Mouse (Mus musculus) WW6 (cell line): Measurements from ENCODE around the gene Abca13.
A peak's percentile ranks its signal among the peaks of the same experiment; 100 is the strongest.
"Not testable (repeated sequence)": the region's sequence is repeated elsewhere in the genome, so short reads cannot be mapped to it uniquely, and the experiment has no call there.

Experiments used
- DNase-seq: peaks from one replicate; pipeline ENCODE4 v3.0.0-alpha.2; 2013; ENCODE audit warnings: low read depth, low spot score

Gene Abca13

DNA sequence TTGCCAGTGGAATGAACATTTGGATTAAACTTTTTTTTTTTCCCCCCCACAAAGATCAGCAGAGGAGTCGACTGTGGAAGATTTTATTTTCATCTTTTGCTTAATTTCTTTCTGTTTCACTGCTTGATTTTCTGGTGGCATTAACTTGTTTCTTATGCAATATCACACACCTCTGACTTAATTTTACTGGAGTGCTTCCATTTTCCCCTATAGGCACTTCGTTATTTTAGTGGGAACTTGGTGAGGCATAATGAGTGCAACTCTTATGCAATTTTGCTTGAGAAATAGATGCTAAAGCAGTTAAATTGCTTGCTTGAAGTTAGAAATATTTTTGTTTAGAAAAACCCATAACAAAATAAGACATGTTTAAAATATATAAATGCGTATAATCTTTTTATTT, 94.0 kb downstream of the Abca13 start:
- no peak for DNase-seq

DNA sequence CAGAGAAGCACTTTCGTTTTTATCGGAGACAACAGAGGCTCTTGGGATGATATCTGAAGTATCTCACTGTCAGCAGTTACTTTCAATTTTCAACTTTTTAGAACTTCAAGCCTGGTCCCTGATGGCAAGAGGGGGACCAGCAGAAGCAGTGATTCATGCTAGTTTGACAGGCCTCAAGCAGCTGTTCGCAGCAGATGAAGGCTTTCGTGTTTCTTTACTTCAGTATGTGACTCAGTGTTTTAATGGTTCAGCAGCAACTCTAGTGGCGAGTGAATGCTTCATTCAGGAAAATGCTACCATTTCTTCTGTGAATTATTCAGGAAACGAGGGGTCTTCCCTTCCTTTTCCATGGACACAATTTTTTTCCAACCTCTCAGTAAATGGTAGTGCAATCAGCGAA, 99.4 kb downstream of the Abca13 start:
- DNase-seq, result no peak

DNA sequence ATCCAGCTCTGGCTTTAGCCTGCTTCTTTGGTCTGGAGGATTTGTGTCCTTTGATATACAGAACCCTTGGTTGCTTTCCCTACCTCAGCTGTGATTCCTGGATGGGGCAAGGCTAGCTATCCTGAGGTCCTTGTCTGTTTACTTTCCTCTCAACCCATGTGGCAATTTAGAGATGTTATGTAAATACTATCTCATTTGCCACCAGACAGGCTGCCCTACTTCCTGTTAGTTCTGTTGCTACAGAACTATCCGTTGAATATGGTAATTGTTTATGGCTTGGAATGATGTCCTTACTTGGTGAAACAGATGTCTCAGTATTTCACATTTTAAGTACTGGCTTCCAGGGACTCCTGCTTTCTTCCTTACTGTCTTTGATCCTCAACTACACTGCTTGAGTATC, 107.9 kb downstream of the Abca13 start:
- DNase-seq, result no peak

DNA sequence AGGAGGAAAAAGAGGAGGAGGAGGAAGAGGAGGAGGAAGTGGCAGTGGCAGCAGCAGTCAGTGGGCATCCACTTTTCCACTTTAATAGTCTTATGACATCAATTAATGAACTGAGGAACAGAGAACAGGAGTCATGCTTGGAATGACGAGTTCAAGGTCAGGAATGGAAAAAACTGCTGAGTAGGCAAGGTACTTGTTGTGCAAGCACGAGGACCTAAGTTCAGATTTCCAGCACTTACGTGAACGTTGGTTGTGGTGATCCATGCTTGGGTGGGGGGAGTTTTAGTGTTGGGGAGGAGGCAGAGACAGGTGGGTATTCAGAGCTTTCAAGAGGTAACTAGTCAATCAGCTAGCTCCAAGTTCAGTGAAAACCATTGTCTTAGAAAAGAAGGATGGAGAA, 113.7 kb downstream of the Abca13 start:
- no peak for DNase-seq

DNA sequence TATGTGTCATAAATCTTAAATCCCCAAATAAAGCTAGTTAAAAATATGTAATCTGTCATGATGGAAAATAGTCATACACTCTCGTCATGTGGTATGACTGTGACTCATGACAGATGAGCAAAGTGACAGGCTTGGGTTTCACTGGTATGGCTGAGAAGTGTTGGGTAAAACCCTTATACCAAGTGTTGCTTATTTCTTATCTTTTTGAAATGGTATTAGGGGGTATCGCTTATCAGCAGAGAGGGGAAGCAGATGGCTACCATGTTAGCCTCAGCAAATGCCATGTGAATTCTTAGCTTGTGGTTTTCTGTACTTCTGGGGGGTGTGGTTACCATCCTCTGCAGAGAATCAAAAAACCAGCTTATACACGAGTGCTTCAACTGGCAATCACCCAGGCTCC, 124.8 kb downstream of the Abca13 start:
- DNase-seq, result no peak

DNA sequence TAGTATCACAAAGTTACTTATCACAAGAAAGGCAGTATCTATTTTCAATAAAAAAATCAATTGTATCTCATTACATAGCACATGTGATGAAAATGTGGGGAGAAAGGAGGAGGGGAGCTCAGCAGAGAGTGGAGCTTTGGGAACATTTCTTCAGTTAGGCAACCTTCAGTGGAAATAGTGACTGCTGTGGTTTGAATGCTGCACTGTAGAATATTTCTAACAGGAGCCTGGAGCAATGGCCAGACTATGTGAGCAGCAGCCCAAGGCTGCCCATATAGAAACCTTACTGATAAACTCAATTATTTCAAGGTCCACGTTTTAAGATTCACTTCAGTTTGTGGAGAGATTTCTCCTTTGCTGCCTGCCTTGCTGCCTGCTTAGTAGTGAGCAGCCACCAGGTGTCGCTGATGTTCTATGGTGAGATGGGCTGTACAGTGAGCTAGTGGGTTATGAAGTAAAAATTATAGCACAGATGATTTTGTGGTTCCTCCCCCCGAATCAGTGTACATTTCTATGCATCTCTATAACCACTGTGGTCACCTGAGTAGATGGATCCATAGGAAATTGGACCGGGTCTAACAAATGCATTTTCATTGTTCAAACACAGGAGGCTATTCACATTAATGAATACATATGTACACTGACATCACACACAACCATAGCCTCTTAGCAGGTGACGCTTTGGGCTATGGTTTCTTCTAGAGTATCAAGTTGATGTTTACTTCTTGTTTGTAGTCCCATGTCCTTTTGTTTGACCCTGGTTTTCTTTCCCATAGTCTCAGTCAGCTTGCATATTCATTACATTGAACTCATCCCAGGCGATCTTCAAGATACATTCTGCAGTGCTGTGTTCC, 125.6 kb downstream of the Abca13 start:
- DNase-seq, result peak; percentile 7

DNA sequence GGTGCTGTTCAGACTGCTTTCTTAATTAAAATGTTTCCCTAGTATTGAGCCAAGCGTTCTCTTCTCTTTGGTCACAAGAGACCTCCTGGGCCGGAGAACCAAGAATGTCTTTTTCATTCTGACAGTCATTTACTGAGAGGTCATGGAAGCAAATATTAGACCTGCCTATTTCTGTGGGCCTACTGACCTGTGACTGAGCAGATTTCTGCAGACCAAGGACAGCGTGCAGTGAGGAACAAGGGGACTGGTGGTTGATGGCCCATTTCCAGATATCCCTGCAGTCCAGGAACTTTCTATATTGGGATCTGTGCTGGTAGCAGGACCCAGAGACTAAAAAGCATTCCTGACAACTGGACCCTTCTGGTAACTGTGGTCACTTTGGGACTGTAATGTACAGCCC, 146.4 kb downstream of the Abca13 start:
- DNase-seq, result no peak

DNA sequence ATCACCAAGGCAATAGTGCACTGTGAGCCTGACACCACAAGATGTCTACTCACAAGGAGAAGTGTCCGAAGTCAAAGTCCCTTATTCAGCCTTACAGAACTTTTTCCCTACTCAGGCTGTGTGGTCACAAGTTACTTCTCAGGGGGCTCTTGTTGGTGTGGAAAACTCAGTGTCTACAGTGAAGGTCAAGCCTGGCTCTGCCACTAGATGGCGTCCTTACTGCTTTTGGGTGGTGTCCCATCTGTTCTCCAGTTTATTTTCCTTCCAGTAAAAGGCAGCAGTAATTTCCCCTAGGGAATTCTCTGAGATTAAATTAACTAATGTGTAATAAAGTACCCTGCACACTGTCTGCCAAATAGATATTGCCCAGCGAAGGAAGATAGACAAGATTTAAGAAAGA, 156.0 kb downstream of the Abca13 start:
- DNase-seq, result peak; percentile 31

DNA sequence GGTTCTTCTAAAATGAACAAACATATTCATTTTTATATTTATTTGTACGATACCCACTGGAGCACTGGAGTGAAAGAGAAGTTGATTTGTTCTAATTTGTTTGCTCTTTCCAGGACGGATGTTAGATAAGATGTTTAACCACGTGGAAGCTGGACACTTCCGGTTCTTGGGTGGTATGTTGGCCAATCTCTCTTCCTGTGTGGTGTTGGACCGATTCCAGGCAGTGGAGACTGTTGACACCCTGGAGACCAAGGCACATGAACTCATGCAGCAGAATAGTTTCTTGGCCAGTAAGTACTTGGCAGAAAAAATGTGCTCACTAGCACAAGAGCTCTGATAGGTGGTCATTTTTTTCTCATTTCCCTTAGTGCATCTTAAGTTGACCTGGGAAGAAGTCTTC, 181.4 kb downstream of the Abca13 start:
- no peak for DNase-seq

DNA sequence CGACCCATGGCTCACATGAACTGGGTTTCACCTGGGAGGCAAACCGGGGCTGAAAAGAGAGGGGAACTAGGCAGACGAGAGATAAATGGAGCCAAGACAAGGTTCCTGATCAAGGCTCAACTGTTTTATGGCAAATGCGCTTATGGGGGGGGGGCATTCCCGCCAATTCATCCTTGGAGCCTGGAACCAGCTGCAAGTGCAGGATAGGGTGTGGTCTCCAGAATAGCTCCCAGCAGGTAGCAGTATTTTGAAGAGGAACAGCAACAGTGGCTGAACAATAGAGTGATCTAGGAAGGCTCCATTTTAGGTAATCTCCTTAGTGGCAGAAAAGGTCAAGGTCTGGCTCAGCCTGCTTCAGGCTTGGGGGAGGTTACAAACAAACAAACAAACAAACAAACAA, 182.7 kb downstream of the Abca13 start:
- DNase-seq, result not testable (repeated sequence)

DNA sequence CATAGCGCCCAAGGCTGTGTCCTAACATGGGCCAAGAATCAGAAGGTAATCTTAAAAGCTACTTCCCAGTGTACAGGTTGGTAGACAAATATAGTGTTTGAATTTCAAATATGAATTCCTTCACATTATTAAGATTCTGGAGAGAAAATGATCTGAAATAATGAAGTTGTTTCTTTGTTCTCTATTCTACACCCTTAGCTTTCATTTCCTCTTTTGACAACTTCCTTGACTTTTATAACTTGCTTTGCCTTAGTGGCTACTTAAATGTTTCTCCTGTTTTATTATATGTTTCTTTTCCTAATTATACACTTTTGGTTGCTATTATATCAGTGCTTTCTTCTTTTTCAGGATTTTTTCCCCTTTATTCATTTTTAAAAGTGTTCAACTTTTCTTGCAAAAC, 196.8 kb downstream of the Abca13 start:
- no peak for DNase-seq

DNA sequence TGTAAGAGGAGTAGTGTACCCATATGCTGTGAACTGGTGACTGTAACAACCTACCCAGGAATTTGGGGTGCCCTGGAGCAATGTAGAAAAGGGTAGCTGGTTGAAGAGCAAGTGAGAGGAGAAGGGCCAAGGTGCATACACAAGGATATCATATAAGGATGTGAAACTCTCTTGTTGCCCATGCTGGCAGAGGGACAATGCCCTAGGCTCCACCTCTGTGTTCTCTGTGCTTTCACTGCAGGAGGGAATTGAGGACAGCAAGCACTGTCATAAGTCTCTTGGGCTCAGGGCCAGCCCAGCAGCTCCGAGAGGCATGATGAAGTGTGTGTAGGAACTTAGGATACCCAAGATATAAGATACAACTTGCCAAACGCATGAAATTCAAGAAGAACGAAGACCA, 225.2 kb downstream of the Abca13 start:
- DNase-seq, result no peak

DNA sequence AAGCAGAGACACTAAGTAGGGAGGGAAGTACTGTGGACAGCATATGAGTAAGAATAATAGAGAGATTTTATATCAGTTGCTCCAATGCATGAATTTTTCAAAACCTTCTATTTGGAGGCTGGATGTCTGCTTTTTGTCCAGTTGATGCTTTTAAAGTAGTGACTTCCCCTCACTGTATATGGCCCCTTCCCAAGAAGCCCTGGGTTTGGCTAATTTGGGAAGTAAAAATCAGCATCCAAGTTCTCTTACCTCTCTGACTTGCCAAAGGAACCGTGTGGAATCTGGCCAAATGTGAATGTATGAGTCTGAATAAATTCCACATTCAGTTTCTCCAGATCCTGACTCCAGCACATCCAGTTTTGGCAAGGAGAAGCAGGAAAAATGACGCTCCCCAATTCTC, 228.5 kb downstream of the Abca13 start:
- no peak for DNase-seq

DNA sequence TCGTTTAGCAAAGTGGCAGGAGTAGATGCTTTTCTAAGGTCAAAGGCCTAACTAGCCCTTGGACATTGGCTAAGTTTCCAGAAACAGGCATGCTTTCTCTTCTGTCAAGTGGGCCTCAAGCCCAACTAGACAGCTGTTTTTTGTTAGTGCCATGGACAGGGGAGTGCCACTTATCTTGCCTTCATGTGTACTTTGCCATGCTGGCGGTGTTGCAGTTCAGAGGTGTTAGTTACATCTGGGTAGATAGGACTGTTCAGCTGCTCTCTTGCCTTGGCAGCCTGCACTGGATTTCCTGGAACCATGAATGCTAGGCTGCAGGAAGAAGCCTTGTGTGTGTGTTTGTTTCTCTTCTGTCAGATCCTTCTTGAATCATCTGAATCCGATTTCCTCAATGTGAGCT, 235.7 kb downstream of the Abca13 start:
- DNase-seq, result no peak

DNA sequence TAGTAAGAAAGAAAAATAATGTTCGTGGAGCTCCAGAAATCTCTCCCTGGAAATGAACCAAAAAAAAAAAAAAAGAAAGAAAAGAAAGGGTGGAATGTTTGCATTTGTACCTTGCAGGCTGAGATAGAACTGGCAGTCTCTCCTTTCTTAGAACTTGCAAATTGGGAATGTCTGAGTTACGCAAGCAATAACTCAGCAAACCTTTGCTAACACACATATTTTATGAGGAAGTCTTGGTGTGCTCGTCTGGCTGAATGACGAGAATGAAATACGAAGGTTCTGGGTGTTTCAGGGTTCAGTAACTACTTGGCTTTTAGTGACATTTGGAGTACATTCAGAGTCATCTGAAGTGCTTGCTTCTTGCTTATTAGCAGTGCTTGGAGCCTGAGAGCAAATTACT, 241.1 kb downstream of the Abca13 start:
- no peak for DNase-seq

DNA sequence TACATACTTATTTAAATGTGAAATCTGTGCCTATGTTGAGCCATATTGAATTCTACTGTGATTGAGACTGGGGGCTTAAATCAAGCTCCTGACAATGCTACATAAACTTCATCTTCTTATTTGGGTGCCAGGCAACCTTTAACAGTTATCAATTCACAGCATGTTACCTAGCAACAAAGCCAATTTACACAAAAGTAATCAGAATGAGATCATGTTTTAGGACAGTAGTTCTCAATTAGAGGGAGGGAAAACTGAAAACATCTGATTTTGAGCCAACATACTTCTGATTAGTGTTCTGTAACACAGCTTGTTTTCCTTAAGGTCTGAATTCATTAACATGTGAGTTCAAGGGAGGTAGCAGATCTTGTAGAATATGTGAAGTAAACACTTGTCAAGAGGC, 244.9 kb downstream of the Abca13 start:
- no peak for DNase-seq

DNA sequence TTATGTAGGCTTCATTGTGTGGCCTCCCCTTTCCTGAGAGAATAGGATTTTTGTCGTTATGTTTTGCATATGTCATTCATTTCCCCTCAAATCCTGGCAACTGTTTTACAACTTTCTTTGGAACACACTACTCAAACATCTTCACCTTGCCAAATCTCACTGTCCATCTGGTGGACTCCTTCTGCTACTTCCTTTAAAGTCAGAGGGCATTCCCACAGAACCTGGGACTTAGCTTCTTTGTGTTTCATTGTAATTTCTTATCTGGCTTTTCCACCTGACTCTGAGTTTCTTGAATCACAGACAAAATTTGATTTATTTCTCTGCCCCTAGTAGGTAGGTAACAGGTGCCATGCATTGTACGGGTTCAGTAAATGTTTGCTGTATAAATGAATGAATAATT, 248.0 kb downstream of the Abca13 start:
- DNase-seq, result no peak

DNA sequence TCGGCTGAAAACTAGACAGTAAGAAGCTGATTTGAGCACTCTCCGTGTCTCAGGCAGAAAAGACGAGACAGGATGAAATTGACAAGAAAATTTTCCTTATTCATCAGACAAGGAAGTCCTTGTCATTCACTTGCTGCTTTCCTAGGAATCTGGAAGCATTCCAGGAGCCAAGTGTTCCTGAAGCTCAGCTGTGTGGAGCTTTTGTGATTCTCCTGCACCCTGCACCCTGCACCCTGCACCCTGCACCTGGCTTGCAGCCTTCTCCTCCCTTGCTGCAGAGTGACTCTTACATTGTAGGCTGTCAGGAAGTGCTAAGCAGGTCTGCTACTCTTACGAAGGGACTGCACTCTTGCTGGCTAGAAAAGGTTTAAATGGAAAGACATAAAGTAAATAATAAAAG, 249.4 kb downstream of the Abca13 start:
- DNase-seq, result no peak

DNA sequence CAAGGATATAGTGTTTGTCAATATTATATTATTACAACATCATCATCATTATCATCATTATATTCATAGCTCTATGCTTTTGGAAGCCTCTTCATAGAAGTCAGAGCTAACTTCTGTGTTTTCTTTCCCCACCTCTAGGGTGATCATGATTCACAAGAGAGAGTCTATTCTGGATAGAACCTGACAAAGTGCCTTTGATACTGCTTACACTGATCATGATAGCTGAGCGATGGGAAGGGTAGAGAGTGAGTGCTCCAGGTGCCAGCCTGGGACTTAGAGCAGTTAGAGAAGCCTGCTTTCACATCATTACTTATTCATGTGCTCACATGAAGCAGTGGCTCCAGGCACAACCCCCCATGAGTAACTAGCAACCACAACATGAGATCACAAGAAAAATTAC, 280.7 kb downstream of the Abca13 start:
- no peak for DNase-seq

DNA sequence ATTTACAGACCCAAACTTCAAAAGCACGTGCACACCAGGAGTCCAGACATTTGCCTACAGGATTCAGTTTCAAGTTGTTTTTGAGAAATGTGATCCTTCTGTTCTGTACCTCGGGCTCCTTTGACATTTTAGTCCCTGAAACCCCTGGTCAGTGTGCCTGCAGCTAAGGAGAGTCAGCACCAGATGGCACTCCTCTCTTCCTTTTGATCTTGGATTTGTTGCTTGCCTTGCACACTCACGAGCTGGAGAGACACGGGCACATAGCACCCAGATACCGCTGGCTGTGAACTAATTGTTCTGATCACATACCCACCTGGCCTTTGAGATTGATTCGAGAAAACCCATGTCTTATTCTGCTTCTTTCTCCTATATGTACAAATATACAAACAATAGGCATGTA, 289.8 kb downstream of the Abca13 start:
- peak; percentile 14 for DNase-seq

DNA sequence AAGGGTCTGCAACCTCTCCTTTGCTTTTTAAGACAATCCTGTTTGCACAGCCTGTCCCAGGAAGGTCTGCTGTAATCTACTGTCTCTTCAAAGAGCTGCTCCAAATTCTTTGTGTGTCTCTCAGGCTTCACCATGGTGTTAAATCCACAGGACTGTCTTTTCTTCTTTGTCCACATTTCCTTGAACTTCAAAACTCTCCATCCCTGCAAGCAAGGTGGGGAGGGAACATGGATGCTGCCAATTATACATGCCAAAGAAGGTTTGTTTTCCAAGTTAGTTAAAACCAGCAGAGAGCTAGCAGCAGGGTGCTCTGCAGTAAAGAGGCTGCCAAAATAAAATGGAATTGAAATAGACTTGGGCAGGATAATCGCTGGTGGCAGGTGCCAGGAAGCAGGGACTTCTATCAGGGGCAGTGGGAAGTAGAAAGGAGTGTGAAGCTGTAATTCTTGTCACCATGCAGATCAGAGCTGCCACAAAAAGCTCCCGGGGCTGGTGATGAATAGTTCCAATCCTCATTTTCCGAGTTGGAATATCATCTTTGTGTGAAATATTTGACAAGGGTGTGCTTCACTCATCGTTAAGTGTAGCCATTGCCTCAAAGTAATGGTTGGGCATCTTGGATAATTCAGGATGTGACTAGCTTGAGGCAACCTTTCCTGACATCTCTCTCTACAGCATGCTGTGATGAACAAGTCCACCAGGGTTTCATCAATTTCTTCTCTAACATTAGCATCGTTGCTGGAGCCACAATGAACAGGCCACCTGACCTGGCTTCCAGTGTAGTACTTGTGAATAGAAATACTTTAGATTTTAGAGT, 308.8 kb downstream of the Abca13 start:
- DNase-seq, result no peak

DNA sequence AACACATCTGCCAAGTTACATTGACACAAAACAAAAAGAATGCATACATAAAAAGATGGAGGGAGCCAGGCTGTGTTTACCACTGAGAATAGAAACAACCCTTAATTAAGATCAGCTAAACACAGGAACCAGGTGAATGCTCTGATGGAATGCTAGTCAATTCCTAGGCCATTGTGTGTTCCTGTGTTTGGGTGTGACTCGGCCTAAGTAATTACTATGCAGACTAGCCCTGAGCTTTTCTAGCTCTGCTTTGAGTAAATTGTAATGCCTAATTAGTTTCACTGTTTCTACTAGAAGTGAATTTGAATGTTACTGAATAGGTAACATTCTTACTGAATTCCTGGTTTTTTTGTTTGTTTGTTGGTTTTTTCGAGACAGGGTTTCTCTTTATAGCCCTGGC, 323.2 kb downstream of the Abca13 start:
- DNase-seq, result not testable (repeated sequence)

DNA sequence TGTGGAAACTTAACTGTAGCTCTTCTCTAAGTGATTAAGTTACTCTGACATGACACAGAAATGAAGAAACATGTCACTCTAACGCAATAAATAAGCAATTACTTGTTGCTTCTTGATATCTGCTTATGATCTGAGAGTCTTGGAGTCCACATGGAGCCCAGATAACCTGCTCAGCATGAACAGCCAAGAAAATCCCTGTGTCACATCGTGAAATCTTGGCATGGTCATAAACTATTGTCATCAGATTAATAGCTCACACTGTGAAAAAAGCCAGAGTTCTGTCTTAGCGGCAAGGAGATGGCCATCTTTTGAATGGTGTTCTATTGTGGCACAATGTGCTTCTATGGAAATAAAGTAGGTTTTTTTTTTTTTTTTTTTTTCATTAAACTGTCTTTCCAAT, 336.8 kb downstream of the Abca13 start:
- DNase-seq, result no peak
